Mouse (Mus musculus): ENCODE data around the gene Ldlrad2.

GRCm38 (mm10) chr4:137527368-137527767 is 47.0 kb downstream of the Ldlrad2 start:
- TF ChIP-seq GATA1 (IDR thresholded peaks at IDR 0.05; ENCODE audit: borderline replicate concordance, low read length) (no peak), FLI1 (IDR thresholded peaks at IDR 0.05; ENCODE audit: low read length) (no peak)

All from megakaryocyte, embryonic 14.5 days (primary cell).